Mouse (Mus musculus) testis, adult 2 months (tissue): Measurements from ENCODE around the gene Sorcs2.

ENCODE experiments used
- CTCF ChIP-seq: fragments of 200-500 bp; IDR thresholded peaks from 2 replicates; pipeline ENCODE4 v1.5.1; 2012; ENCODE audit warnings: low read depth, mild to moderate bottlenecking, inconsistent platforms, low read length, moderate library complexity; ENCODE audit not compliant: control insufficient read depth, insufficient read depth, insufficient replicate concordance
- POLR2A ChIP-seq: fragments of 200-500 bp; IDR thresholded peaks from 2 replicates; pipeline ENCODE4 v1.6.1; 2012; ENCODE audit warnings: low read depth, mild to moderate bottlenecking, inconsistent platforms, low read length, moderate library complexity; ENCODE audit not compliant: control insufficient read depth

- TF ChIP-seq POLR2A: no peak
- TF ChIP-seq CTCF: no peak
These were observed 105.6 kb downstream of the Sorcs2 start for GRCm38 (mm10) chr5:36292321-36292720.
